Mouse (Mus musculus): ENCODE measurements around the gene Gm48552. TPM values are rescaled to one million over a fixed set of nuclear protein-coding genes. Genes with fewer than 3 reads are reported as not detected.

The Gm48552 gene
- total RNA-seq, 2 experiments from 2014 or later: 1.1 to 3.5 TPM

GRCm38 (mm10) chr10:81405588-81406201 is 16.9 kb downstream of the Gm48552 start:
- peak in 1 of 2 experiments; percentile 74 for DNase-seq (ENCODE audit: low spot score in 2 of 2)

DNA sequence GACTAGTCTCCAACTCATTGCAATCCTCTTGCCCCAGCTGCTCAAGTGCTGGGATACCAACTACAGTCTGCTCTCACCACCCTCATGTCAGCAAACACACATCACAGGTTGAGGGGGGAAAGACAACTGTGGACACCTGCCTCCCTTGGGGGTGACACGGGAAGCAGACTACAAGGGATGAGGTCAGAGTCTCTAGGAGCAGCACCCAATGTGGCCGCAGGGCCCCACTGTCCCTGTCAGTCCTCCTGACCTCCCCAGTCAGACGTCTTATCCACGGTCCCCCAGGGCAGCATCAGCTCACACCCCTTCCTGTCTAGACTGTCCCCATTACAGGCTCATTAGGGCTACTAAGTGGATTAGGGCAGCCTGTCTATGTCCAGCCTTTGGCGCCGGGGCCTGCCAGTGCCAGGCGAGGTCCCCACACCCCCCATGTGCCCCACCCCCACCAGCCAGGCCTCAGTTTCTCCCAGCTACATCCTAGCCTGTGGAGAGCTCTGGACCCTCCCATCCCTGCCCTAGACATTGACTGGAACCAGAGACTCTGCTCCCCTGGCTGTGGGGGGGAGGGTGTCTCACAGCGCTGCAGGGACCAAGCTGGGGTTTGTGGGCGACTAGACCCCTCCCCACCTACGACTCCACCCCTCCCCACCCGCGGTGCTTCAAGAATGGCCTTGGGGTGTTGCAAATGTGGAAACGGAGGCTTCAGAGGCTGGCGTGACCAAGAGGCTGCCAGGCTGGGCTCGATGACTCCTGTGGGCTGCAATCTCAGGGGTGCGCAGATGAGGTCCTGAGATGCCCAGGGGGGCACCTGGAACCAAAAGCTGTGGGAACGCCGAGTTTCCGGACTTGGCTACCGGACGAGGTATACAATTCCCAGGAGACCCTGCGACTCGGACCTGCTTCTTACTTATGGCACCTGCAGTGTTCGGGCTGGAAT is 18.0 kb downstream of the Gm48552 start:
- DNase-seq (ENCODE audit: low spot score in 2 of 2): no peak

- peak in 1 of 2 experiments; percentile 58 for DNase-seq (ENCODE audit: low spot score in 2 of 2)
These were observed 19.0 kb downstream of the Gm48552 start for GRCm38 (mm10) chr10:81407539-81408423.

- DNase-seq (ENCODE audit: low spot score in 2 of 2): no peak
These were observed 19.6 kb downstream of the Gm48552 start for GRCm38 (mm10) chr10:81408424-81408729.

- DNase-seq (ENCODE audit: low spot score in 2 of 2): peak; percentile 71 to 78
These were observed 20.1 kb downstream of the Gm48552 start for GRCm38 (mm10) chr10:81408871-81409291.

- DNase-seq (ENCODE audit: low spot score in 2 of 2): no peak
These were observed 20.5 kb downstream of the Gm48552 start for GRCm38 (mm10) chr10:81409330-81409729.

GRCm38 (mm10) chr10:81410350-81410749 is 21.5 kb downstream of the Gm48552 start:
- DNase-seq (ENCODE audit: low spot score in 2 of 2): no peak

GRCm38 (mm10) chr10:81410981-81411380 is 22.2 kb downstream of the Gm48552 start:
- no peak for DNase-seq (ENCODE audit: low spot score in 2 of 2)

DNA sequence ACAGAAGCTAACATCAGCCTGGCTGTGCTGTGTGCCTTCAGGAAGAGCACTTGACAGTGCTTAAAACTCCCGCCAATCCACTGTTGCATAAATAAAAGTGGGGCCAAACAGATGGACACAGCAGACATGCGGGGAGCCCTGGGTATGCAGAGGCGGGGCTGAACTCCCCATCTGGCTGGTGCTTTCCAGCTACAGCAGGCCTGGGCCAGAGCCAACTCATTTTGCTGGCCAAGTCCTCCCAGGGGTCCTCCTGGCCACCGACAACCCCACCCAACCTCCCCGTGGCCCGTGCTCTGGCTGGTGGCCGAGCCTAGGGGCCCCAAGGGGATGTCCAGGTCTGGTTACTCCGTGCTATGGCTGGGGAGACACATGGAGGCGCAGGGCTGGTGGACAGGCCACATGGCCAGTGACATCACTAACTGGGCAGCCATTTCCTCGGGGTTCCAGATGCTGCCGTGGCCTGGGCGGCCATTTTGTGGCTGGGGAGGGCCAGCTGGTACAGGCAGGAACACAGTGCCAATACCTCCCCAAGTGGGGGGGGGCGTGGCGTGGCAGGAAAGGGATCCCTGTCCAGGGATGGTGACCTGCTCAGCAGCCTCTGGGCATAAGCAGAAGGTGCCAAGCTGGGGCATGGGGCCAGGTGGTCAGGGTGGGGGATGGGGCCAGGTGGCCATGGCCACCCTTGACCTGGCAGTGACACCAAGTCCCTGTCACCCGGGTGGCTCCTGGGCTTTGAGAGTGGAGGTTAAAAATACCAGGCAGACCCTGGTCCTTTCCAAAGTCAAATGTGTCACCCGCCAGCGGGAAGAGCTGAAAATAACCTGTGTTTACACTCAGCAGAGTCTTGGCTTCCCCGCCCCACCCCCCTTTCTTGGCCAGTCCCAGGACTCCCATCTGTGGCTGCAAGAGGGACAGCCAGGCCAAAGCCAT is 22.9 kb downstream of the Gm48552 start:
- peak; percentile 78 for DNase-seq (ENCODE audit: low spot score in 2 of 2)

- DNase-seq (ENCODE audit: low spot score in 2 of 2): no peak
These were observed 23.9 kb downstream of the Gm48552 start for GRCm38 (mm10) chr10:81412586-81413309.

- peak; percentile 77 to 81 for DNase-seq (ENCODE audit: low spot score in 2 of 2)
These were observed 24.8 kb downstream of the Gm48552 start for GRCm38 (mm10) chr10:81413310-81414261.

- DNase-seq (ENCODE audit: low spot score in 2 of 2): no peak
These were observed 25.9 kb downstream of the Gm48552 start for GRCm38 (mm10) chr10:81414682-81415081.

GRCm38 (mm10) chr10:81415146-81415545 is 26.3 kb downstream of the Gm48552 start:
- DNase-seq (ENCODE audit: low spot score in 2 of 2): no peak

DNA sequence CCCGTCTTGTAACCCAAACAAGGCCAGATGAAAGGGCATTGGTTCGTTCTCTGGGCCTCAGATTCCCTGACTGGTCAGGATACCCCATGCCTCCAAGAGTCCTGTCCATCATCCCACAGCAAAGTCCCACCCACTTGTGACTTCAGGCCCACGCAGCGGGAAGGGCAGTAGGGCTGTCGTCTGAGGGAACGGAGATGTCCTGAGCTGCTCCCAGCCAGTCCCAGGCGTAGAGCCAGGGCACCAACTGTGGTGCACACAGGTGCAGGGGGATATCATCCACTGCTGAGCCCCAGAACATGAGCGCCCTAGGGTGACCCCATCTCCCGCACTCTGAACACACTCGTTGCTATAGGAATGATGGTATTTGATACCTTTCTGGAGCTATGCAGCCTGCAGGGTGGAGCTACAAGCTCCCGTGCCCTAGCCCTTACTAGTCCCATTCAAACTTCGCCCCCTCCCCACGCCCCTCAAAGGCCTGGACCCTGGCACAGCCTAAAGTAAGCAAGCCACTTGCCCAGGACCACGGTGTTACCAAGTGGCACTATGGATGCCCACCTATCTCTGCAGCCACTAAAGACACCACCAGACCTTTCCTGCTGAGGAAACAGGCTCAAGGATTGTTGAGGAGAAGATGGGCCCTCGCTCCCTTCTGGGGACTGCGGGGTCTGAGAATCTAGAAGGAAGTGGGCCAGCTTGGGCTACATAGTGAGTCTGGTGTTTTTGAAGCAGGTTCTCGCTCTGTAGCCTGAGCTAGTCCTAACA is 26.9 kb downstream of the Gm48552 start:
- no peak for DNase-seq (ENCODE audit: low spot score in 2 of 2)

- peak; percentile 90 to 94 for DNase-seq (ENCODE audit: low spot score in 2 of 2)
These were observed 27.9 kb downstream of the Gm48552 start for GRCm38 (mm10) chr10:81416581-81417226.

DNA sequence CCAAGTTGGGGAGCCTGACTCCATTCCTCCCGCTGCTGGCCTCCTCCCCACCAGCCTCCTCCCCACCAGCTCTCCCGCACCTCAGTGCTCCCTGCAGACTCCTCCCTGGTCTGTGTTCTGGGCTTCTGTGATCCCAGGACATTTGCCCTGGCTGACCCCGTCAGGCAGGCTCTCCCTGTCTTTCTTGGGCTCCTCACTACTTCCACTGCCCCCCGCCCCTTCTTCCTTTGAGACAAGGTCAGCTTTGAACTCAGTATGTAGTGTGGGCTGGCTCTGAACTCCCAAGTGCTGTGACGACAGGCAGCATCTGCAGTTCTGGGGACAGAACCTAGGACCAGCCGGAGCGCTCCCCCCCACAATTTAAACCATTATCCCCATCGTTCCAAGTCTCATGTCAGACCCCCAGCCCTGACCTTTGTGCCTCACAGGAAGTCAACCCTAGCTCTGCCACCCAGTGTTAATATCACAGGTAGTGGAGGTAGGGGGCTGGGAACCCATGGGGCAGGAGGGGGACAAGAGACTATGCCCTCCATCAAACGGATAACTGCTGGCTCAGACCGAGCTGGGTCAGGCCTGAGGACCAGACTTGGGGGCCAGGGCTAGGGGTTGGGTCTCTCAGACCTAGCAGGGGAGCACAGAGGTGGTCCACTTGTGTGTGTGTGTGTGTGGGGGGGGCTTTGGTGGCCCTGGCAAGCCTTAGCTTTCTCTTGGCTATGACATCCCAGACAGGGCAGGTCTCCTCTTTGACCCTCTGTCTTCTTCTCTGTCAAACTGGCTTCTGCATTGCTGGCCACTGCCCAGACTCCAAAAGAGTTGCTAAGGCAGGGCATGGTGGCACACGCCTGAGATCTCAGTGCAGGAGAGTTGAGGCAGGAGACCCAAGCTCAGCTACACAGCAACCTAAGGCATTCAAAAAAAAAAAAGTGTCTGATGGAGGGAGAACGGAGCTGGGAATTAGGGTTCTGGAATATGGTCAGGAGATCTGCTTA is 28.7 kb downstream of the Gm48552 start:
- peak in 1 of 2 experiments; percentile 13 for DNase-seq (ENCODE audit: low spot score in 2 of 2)

Measured in layer of hippocampus, postnatal 10 days (tissue).